Mouse (Mus musculus) bone marrow macrophage, adult 2 months (primary cell): ENCODE measurements around the gene Nhlh1. TPM values are rescaled to one million over a fixed set of nuclear protein-coding genes. Genes with fewer than 3 reads are reported as not detected.
A peak's percentile ranks its signal among the peaks of the same experiment; 100 is the strongest.

Experiments
- H3K27ac ChIP-seq: 2 replicates; pipeline ENCODE4 v1.5.1; 2012; ENCODE audit warnings: low read depth, low read length; ENCODE audit not compliant: insufficient read depth
- H3K4me1 ChIP-seq: 2 replicates; pipeline ENCODE4 v1.6.1; 2012; ENCODE audit warnings: low read length; ENCODE audit not compliant: control insufficient read depth, insufficient read depth
- H3K4me3 ChIP-seq: 2 replicates; pipeline ENCODE4 v1.5.1; 2012; ENCODE audit warnings: mild to moderate bottlenecking, low read length, moderate library complexity; ENCODE audit not compliant: insufficient read depth
- CTCF ChIP-seq: IDR thresholded peaks from 2 replicates; pipeline ENCODE4 v1.5.1; 2012; ENCODE audit warnings: low read depth, mild to moderate bottlenecking, low read length, moderate library complexity
- POLR2A ChIP-seq: IDR thresholded peaks from 2 replicates; pipeline ENCODE4 v1.6.1; 2012; ENCODE audit warnings: mild to moderate bottlenecking, low read depth, low read length, borderline replicate concordance
- polyA plus RNA-seq: library from polyadenylated mRNA; stranded (reverse); fragments of >200 nt; gene quantifications from 2 replicates; pipeline ENCODE4 v1.2.4, GENCODE M21; 2012; ENCODE audit not compliant: missing spikeins, insufficient read depth, insufficient read length

Nhlh1 gene
- not detected in 2 replicates for polyA plus RNA-seq

DNA sequence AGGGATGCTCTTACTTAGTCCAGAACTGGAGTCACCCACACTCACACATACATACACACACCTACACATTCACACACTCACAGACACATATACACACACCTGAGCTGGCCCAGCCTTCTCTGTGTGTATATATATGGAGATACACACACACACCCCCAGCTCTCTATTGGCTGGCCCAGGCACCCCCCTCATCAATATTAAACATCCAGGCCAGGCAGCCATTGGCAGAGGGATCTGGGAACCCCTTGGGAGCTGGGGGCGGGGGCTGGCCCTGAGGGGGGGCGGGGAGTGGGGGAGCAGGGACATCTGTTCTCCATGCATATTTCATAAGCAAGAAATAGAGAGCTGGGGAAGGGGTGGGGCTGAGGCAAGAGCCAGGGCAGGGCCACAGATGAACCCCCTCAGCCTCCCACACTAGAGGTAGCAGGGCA is at the start of gene Nhlh1:
Gene Nhlh1, minus strand, starts transcription at position 83 of the 431 bp plus-strand sequence.
- Histone ChIP-seq H3K4me1 (peaks cover 4% of the 10 kb centered on the region; the same call in 1 of the 2 replicates), H3K4me3 (no peak within 1 kb of the TSS), H3K27ac (no peak within 1 kb of the TSS)
- TF ChIP-seq POLR2A: no peak
- no peak for TF ChIP-seq CTCF

DNA sequence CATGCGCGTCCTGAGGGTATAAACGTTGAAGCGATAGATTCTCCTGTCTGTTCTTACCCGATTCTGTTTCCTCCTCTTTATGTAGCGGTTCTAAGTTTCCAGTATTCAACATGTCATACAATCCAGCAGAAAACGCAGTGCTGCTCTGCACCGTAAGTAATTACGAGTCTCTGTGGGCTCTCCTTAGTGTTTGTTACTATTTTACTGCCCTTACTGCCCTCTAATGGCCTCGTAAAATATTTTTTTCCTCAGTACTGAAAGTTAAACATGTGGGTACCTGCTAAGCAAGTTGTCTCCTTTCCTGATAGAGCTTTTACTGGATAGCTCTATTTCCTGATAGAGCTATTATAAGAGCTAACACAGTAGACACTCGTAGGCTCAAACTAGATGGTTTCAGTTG is 47.7 kb upstream of the Nhlh1 start:
- H3K4me1 ChIP-seq: no peaks in the 10 kb centered on the region
- TF ChIP-seq POLR2A (no peak), CTCF (no peak)
- H3K4me3 ChIP-seq: no peak overlapping the region
- H3K27ac ChIP-seq: no peak overlapping the region

DNA sequence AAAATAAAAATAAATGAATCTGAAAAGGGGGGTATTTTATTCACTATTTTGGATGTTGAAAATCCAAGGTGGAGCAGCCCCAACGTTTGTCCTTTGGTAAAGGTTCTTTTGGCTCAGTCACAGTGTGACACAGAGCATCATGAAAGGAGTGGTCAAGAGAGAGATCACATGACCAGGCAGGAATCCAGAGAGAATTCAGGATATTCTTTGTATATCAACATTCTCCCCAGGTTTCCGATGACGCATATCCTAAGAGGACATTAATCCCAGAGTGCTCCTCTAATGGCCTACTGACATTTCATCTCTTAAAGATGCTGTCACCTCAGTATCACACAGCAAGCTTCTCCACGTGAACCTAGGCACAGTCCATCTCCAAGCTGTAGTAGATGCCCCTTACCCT is 46.2 kb upstream of the Nhlh1 start:
- no peak overlapping the region for H3K4me3 ChIP-seq
- TF ChIP-seq POLR2A: no peak
- TF ChIP-seq CTCF: no peak
- H3K4me1 ChIP-seq: no peaks in the 10 kb centered on the region
- no peak overlapping the region for H3K27ac ChIP-seq

DNA sequence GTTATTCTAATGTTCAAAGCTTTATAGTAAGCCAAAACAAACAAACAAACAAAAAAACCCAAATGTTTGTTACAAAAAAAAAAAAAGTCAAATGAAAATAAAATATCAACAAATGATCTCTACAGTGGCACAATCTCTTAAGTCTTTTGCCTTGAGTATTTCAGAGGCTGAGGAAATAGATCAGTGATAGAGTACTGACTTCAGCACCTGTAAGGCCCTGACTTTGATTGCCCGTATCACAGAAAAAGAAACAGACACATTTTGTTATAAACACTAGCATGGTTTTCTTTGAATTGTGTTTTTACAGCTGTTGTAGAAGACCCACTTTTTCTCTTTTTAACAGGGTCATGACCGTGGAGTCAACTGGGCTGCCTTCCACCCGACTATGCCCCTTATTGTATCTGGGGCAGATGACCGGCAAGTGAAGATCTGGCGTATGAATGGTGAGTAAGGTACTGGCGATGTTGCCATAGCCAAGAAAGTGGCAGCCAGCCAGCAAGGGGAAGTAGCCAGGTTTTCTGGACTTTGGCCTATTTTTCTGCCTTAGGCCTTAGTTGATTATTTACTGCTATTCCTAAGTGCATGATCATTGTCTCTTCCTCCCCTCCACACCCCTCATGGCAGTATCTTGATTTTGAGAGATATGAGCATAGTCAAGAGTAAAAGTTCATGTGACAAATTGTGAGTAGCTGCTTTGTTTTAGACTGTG is 42.1 kb upstream of the Nhlh1 start:
- Histone ChIP-seq H3K4me1 (peaks cover 2% of the 10 kb centered on the region; the same call in 1 of the 2 replicates), H3K27ac (no peak overlapping the region), H3K4me3 (no peak overlapping the region)
- TF ChIP-seq POLR2A (no peak), CTCF (no peak)

DNA sequence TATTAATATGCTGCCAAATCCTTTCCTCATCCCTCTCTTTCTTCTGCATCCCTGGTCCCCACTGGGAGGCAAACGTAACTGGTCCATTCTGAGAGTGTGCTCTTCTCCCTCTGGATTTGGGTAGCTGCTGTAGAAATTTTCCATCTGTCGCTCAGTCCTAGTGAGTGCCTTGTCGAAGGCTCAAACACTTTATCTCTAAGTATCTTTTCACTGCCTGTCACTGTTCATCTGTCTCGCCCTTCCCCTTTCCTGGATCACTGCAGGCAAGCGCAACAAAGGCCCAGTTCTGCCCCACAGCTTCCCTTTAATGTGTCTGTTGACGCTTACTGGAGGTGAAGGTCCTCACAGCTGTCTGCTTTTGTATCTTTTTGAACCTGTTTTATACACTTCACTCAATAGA is 37.8 kb upstream of the Nhlh1 start:
- Histone ChIP-seq H3K4me1 (peaks cover 2% of the 10 kb centered on the region; the same call in 1 of the 2 replicates), H3K27ac (peak overlapping the region; percentile 60), H3K4me3 (no peak overlapping the region)
- TF ChIP-seq CTCF (no peak), POLR2A (no peak)

DNA sequence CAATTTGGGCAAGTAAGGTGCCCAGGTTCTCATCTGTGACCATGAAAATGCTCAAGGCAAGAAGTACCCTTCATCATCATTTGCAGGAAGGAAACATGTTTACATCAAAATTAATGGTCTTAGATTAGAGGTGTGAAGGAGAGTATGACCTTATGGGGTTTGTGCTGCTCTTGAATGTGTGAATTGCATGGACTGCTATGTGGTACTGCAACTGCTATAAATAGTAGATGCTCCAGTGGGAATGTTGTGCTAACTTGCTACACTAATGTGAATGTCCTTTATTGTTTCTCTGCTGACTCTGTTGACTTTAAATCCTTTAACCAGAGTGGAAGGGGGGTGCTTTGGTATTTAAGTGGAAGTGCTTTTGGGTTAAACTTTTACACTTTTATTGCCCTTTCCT is 36.9 kb upstream of the Nhlh1 start:
- H3K4me3 ChIP-seq: no peak overlapping the region
- H3K27ac ChIP-seq: no peak overlapping the region
- TF ChIP-seq CTCF (no peak), POLR2A (no peak)
- peaks cover 2% of the 10 kb centered on the region; the same call in 1 of the 2 replicates for H3K4me1 ChIP-seq

DNA sequence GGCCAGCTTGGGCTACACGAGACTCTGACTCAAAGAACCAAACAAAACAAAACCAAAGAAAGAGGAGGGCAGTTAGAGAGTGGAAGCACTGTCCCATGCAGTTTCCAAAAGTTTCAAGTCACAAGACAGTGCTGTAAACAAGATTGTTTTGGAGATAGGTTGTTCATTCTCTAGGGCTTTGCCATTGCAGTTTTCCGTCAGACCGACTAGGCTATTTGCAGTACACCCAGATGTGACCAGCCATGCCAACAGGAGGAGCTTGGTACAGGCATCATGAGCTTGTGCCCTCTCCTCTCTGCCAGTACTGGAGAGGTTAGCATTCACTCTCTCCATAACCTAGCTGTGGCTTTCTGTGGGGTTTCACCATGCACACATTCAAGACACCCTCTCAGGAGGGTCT is 36.1 kb upstream of the Nhlh1 start:
- no peak for TF ChIP-seq POLR2A
- H3K4me3 ChIP-seq: no peak overlapping the region
- no peak overlapping the region for H3K27ac ChIP-seq
- peaks cover 2% of the 10 kb centered on the region; the same call in 1 of the 2 replicates for H3K4me1 ChIP-seq

DNA sequence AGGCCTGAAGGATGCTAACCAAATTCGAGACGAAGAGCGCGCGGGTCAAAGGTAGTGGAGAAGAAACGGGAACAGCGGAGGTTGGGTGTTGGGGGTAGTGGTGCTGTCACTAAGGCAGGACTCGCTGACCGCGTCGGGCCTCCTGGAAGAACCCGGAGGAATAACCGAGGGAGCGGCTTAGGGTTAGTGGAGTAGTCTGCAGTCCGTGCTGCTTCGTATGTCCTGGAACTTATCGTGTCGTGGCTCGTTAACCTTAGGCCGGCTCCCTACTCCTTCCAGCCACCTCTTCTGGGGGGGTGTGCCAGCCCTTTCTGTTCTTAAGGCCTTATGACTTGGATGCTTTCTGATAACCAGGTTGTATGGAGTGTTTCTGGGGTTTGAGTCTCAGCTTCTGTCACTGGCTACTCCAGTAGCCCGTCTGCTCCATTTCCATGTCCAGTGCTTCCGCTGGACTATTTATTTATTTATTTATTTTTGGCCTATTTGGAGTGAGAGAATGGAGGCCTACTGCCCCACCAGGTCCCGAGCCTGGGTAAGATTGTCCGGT is 25.6 kb upstream of the Nhlh1 start:
- TF ChIP-seq POLR2A (no peak), CTCF (no peak)
- peaks cover 13% of the 10 kb centered on the region for H3K4me1 ChIP-seq
- H3K4me3 ChIP-seq: peak overlapping the region; percentile 79
- peak overlapping the region; percentile 32 for H3K27ac ChIP-seq

DNA sequence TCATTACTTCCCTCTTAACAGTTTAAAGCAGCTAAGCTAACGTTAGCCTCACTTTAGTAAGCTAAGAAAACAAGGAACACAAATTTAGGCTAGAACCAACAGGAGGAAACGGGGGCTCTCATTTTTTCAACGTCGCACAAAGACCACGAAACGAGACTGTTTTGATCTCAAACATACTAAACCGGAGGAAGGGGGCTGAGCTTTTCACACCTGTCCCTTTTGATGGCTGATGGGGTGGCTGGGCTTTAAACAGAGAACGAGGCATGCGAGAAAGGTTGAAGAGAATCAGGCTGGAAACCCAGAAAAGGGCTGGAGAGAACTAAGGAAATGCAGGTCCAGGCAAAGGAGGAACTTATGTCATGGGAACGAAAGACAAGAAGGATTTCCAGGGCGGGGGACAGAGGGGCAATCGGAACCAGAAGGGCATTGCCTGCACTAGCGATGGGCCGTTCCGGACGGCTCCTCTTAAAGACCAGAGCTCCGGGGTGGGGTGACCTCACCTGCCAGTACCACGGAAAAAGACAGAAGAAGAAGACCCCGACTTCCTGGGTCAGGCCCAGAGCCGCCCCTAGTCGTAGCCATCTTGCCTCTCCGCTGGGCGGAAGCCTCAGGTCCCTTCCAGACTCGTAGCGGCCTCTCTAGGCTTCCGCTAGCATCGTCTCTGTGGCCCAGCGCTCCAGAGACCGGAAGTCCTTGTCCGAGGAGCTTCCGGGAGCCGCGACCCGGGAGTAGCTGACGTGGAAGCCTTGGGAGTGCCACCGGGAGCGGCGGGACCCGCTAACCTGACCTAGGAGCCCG is 24.9 kb upstream of the Nhlh1 start, which contains the start of the genes Copa and Ncstn:
Gene Copa, plus strand, starts transcription at position 429 of the 798 bp plus-strand sequence.
Gene Ncstn, minus strand, starts transcription at position 695 of the 798 bp plus-strand sequence.
- TF ChIP-seq CTCF: no peak
- TF ChIP-seq POLR2A: no peak
- H3K4me1 ChIP-seq: peaks cover 14% of the 10 kb centered on the region
- peak within 1 kb of the TSS; percentile 91 for H3K27ac ChIP-seq
- H3K4me3 ChIP-seq: peak within 1 kb of the TSS; percentile 79
